Mouse (Mus musculus): ENCODE measurements at regions not wholly inside any gene's neighbourhood (a gene's known extent, or its start where the extent isn't known, plus 50 kb on each side); places are given as distances from the start of the nearest gene placed in this dataset.

GRCm38 (mm10) chr10:92504271-92504670 lies 217.9 kb downstream of the Nedd1 start:
- Histone ChIP-seq H3K27me3 (ENCODE audit: control insufficient read depth, insufficient read depth, low read length) (no peaks in the 10 kb centered on the region), H3K27ac (ENCODE audit: control insufficient read depth, insufficient read depth, low read depth, low read length) (no peak overlapping the region), H3K4me3 (ENCODE audit: control insufficient read depth, low read depth, low read length) (no peak overlapping the region), H3K36me3 (ENCODE audit: control insufficient read depth, insufficient read depth, low read length) (no peaks in the 10 kb centered on the region), H3K4me1 (ENCODE audit: control insufficient read depth, insufficient read depth, low read length) (no peaks in the 10 kb centered on the region)
- no peak for TF ChIP-seq CTCF (IDR thresholded peaks at IDR 0.05; ENCODE audit: control insufficient read depth, insufficient read depth, insufficient replicate concordance, low read depth, low read length)
- TF ChIP-seq POLR2A (IDR thresholded peaks at IDR 0.05; ENCODE audit: control insufficient read depth, low read depth, low read length): no peak

- no peak overlapping the region for H3K4me3 ChIP-seq (ENCODE audit: control insufficient read depth, low read depth, low read length)
- H3K4me1 ChIP-seq (ENCODE audit: control insufficient read depth, insufficient read depth, low read length): no peaks in the 10 kb centered on the region
Measured at GRCm38 (mm10) chr10:92483592-92483991, 238.6 kb downstream of the Nedd1 start.

GRCm38 (mm10) chr10:92473282-92473681 lies 248.9 kb downstream of the Nedd1 start:
- Histone ChIP-seq H3K27ac (ENCODE audit: control insufficient read depth, insufficient read depth, low read depth, low read length) (no peak overlapping the region), H3K4me1 (ENCODE audit: control insufficient read depth, insufficient read depth, low read length) (no peaks in the 10 kb centered on the region), H3K36me3 (ENCODE audit: control insufficient read depth, insufficient read depth, low read length) (no peaks in the 10 kb centered on the region), H3K4me3 (ENCODE audit: control insufficient read depth, low read depth, low read length) (no peak overlapping the region), H3K27me3 (ENCODE audit: control insufficient read depth, insufficient read depth, low read length) (no peaks in the 10 kb centered on the region)
- TF ChIP-seq CTCF (IDR thresholded peaks at IDR 0.05; ENCODE audit: control insufficient read depth, insufficient read depth, insufficient replicate concordance, low read depth, low read length) (no peak), POLR2A (IDR thresholded peaks at IDR 0.05; ENCODE audit: control insufficient read depth, low read depth, low read length) (no peak)

More at GRCm38 (mm10) chr10:92483592-92483991, 238.6 kb downstream of the Nedd1 start:
- Histone ChIP-seq H3K36me3 (ENCODE audit: control insufficient read depth, insufficient read depth, low read length) (no peaks in the 10 kb centered on the region), H3K27ac (ENCODE audit: control insufficient read depth, insufficient read depth, low read depth, low read length) (no peak overlapping the region), H3K27me3 (ENCODE audit: control insufficient read depth, insufficient read depth, low read length) (no peaks in the 10 kb centered on the region)
- TF ChIP-seq CTCF (IDR thresholded peaks at IDR 0.05; ENCODE audit: control insufficient read depth, insufficient read depth, insufficient replicate concordance, low read depth, low read length) (no peak), POLR2A (IDR thresholded peaks at IDR 0.05; ENCODE audit: control insufficient read depth, low read depth, low read length) (no peak)

- Histone ChIP-seq H3K4me3 (ENCODE audit: control insufficient read depth, low read depth, low read length) (no peak overlapping the region), H3K36me3 (ENCODE audit: control insufficient read depth, insufficient read depth, low read length) (no peaks in the 10 kb centered on the region), H3K27ac (ENCODE audit: control insufficient read depth, insufficient read depth, low read depth, low read length) (no peak overlapping the region), H3K27me3 (ENCODE audit: control insufficient read depth, insufficient read depth, low read length) (no peaks in the 10 kb centered on the region), H3K4me1 (ENCODE audit: control insufficient read depth, insufficient read depth, low read length) (no peaks in the 10 kb centered on the region)
- TF ChIP-seq POLR2A (IDR thresholded peaks at IDR 0.05; ENCODE audit: control insufficient read depth, low read depth, low read length) (no peak), CTCF (IDR thresholded peaks at IDR 0.05; ENCODE audit: control insufficient read depth, insufficient read depth, insufficient replicate concordance, low read depth, low read length) (no peak)
Measured at GRCm38 (mm10) chr10:92471111-92471510, 251.1 kb downstream of the Nedd1 start.

- H3K27me3 ChIP-seq (ENCODE audit: control insufficient read depth, insufficient read depth, low read length): no peaks in the 10 kb centered on the region
- no peaks in the 10 kb centered on the region for H3K36me3 ChIP-seq (ENCODE audit: control insufficient read depth, insufficient read depth, low read length)
- no peak overlapping the region for H3K4me3 ChIP-seq (ENCODE audit: control insufficient read depth, low read depth, low read length)
- no peaks in the 10 kb centered on the region for H3K4me1 ChIP-seq (ENCODE audit: control insufficient read depth, insufficient read depth, low read length)
- TF ChIP-seq POLR2A (IDR thresholded peaks at IDR 0.05; ENCODE audit: control insufficient read depth, low read depth, low read length): no peak
- TF ChIP-seq CTCF (IDR thresholded peaks at IDR 0.05; ENCODE audit: control insufficient read depth, insufficient read depth, insufficient replicate concordance, low read depth, low read length): no peak
- no peak overlapping the region for H3K27ac ChIP-seq (ENCODE audit: control insufficient read depth, insufficient read depth, low read depth, low read length)
Measured at GRCm38 (mm10) chr10:92455195-92455594, 267.0 kb downstream of the Nedd1 start.

- H3K4me3 ChIP-seq (ENCODE audit: control insufficient read depth, low read depth, low read length): no peak overlapping the region
- no peak for TF ChIP-seq POLR2A (IDR thresholded peaks at IDR 0.05; ENCODE audit: control insufficient read depth, low read depth, low read length)
- no peak for TF ChIP-seq CTCF (IDR thresholded peaks at IDR 0.05; ENCODE audit: control insufficient read depth, insufficient read depth, insufficient replicate concordance, low read depth, low read length)
- H3K27ac ChIP-seq (ENCODE audit: control insufficient read depth, insufficient read depth, low read depth, low read length): no peak overlapping the region
- no peaks in the 10 kb centered on the region for H3K4me1 ChIP-seq (ENCODE audit: control insufficient read depth, insufficient read depth, low read length)
- H3K27me3 ChIP-seq (ENCODE audit: control insufficient read depth, insufficient read depth, low read length): no peaks in the 10 kb centered on the region
- H3K36me3 ChIP-seq (ENCODE audit: control insufficient read depth, insufficient read depth, low read length): no peaks in the 10 kb centered on the region
Measured at GRCm38 (mm10) chr10:92453550-92453949, 268.7 kb downstream of the Nedd1 start.

- TF ChIP-seq POLR2A (IDR thresholded peaks at IDR 0.05; ENCODE audit: control insufficient read depth, low read depth, low read length) (no peak), CTCF (IDR thresholded peaks at IDR 0.05; ENCODE audit: control insufficient read depth, insufficient read depth, insufficient replicate concordance, low read depth, low read length) (no peak)
- H3K4me1 ChIP-seq (ENCODE audit: control insufficient read depth, insufficient read depth, low read length): no peaks in the 10 kb centered on the region
- no peak overlapping the region for H3K27ac ChIP-seq (ENCODE audit: control insufficient read depth, insufficient read depth, low read depth, low read length)
- no peaks in the 10 kb centered on the region for H3K36me3 ChIP-seq (ENCODE audit: control insufficient read depth, insufficient read depth, low read length)
- no peak overlapping the region for H3K4me3 ChIP-seq (ENCODE audit: control insufficient read depth, low read depth, low read length)
- no peaks in the 10 kb centered on the region for H3K27me3 ChIP-seq (ENCODE audit: control insufficient read depth, insufficient read depth, low read length)
Measured at GRCm38 (mm10) chr10:92445957-92446356, 276.3 kb downstream of the Nedd1 start.

Data from testis, adult 2 months (tissue).